Mouse (Mus musculus) gastrocnemius, postnatal 4 days (tissue): ENCODE results near the gene Fam50b. TPM values are rescaled to one million over a fixed set of nuclear protein-coding genes. Genes with fewer than 3 reads are reported as not detected.

Source experiments
- DNase-seq, 2 experiments: peaks; one replicate each; pipeline ENCODE4 v3.0.0; 2021 to 2022; ENCODE audit warnings: low spot score in 2 of 2, mixed read lengths in 2 of 2
- long read RNA-seq, 2 experiments: library from polyadenylated mRNA; stranded (forward); transcript quantifications; one replicate each; pipeline ENCODE4 v2.0.0; 2021
- total RNA-seq, 2 experiments: library from RNA; stranded (reverse); gene quantifications; 2 replicates each; pipeline ENCODE4 v1.2.3; 2021

The Fam50b gene
- total RNA-seq: not detected
- long read RNA-seq, experiment 1: 0 reads
- long read RNA-seq, experiment 2: 0 reads

DNA sequence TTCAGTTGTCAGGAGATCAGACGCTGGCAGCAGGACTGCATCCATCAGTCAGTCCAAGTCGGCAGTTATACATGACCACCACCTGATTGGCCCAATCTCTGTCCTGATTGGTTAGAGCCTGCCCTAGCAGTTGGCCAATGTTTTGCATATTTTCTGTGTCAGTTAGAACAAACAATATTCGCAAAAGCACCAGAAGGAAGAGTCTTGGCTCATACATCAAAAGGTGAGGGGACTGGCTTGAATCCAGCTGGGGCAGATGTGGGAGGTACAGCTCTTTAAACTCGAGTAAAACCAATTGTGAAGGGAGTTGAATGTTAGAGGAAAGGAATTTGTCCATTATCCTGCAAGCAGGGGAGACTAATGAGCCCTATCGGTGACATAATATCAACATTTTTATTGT is at the start of gene Fam50b:
Gene Fam50b (plus strand): TSS at position 165 of the 400 bp plus-strand sequence.
- DNase-seq: no peak

DNA sequence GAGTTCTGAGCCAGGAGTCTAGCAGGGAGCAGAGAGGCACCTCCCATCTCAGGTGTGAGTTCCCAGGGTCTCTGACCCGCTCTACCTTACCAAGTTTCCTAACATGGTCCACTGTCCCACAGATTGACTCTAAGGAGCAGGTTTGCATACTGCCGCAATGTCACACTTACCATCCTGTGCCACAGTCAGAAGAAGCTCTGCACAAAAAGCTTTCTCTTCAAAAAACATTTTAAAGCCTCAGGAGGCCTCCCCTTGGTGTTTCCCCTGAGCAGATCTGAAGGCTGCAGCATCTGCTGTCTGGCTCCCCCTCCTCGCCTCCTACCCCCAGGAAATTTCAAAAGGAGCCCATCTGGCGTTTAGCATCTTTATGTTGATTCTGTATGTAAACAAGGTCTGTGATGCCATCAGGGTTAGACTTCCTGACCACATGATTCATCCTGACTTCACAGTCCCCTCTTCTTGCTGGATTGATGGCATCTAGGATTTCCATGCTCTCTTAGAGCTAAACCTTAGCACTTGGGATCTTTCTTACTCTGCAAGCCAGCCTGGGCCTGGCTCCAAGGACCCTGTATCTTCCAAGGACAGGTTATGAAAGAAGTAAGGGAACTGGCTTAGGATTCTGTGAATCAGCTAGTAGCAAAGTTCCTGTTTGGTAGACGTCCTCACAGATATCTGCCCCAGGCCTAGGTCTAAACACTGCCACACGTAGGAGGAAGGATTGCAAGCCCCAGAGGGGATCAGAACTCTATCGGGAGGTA is 49.5 kb upstream of the Fam50b start:
- no peak for DNase-seq

DNA sequence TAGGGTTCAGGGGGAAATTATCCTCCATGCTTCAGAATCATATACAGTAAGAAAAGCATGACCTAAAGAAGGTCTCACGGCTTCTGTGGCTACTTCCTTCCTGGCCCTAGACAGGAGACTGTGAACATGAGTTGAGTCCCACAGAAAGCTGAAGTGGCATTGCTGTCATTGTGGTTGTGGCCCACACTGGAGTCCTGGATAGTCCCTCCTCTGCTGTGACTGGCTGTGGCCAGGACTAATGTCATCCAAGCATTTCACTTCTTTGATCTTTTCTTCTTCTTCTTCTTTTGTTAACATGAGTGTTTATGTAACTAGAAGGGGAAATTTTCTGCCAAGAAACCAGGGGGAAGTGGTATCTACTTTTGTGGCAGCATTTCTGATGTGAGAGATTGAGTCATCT is 43.6 kb upstream of the Fam50b start:
- DNase-seq: no peak

DNA sequence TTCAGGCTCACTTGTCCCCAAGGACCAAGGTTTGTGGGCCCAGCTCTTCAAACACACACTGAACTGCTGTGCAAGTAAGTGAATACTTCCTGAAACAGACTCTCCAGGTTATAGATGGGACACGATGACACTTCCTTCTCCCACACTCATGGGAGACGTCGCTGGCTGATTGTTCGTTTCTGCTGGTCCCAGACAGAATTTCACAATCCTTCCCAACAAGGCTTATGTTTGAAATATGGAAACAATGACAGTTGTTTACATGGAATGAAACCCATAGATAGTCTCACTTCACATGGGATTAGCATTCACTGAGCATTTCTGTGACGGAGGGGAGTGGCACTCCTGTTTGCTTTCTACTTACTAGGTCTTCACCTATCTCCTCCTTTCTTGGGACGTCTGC is 41.5 kb upstream of the Fam50b start:
- DNase-seq: no peak

DNA sequence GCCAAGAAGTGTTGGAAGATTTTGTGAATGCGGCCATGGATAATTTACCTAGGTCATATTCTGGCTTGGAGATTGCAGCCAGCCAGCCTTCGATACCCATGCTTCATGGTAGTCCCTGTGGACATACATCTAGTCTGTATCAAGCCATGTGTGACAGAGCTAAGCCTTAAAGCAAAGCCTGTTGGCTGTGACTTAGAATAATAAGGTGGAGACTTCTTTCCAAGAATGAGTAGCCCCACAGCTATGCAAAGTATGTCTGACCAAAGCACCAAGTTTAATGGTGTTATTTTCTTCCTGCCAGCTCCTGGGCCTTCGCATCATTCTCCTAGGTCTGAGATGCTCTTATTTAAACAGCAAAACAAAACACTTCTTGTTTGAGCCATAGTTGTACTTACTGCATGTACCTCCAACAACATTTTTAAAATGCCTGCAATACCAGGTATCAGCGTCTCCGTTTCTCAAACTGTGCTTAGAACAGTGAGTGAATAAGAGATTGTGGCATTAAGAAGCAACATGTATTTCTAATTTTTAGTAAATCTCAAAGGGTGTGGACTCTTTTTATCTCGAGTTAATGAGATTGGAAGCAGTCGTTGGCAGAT is 37.8 kb upstream of the Fam50b start:
- no peak for DNase-seq

DNA sequence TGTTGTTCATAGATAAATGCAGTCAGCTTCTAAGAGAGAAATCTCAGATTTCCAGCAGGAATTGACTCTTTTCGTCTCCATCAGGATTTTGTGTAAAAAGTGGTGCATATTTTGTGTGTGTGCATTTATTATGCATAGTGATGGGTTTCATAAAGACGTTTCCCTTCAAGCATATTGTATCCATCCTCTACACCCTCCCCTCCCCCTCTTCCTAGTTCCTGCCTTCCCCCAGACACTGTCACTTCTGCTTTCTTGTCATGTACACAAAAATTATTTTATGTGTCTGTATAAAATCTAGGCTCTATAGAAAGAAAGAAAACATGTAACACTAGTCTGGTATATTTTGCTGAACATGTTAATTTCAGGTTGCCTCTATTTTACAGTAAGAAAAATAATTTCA is 34.6 kb upstream of the Fam50b start:
- DNase-seq: no peak

DNA sequence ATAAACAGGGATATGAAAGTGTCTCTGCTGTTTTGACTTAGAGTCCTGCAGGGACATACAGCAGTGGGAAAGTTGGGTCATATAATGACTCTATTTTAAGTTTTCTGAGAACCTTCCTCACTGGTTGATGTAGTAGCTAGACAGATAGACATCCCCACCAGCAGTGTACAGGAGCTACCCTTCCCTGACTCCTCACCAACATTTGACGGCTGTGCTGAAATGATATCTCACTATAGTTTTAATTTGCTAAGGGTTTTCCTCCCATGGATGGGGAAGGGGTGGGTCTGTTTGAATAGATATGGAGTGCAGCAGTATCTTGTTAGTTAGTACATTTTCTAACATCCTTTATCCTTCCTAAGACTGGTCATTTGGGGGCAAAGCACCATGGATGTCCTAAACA is 34.0 kb upstream of the Fam50b start:
- DNase-seq: no peak

DNA sequence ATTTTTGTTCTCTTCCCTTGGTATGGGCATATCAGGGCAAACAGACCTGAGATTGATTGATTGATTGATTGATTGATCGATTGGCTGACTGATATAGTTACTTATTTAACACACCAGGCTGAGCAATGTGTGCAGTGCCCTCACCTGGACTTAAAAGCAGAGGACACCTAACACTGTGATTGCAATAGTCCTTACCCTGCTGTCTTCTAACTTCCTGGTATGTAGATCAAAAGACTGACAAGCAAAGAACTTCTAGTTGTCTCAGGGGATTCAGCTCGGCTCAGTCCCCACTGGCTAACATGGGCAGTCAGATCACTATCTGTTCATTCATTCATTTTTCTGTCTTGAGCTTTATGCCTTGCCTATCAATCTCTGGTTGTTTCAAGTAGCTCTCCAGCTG is 31.3 kb upstream of the Fam50b start:
- DNase-seq: no peak

DNA sequence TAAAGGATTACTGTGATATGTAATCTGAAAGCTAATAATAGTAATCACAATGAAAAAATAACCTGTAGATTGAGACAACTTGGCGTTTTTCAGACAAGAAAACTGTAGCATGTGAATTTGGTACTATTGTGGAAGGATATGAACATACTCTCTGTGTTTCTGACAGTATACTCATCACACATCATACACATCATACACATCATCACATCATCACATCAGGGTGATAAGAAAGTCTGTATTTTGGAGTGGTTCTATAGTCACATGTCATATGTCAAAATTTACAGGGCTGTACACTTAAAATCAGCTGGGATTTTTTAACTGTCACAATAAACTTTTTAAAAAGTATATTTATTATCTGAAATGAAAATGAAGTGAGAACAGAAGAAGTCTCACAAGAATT is 30.9 kb upstream of the Fam50b start:
- DNase-seq: no peak

DNA sequence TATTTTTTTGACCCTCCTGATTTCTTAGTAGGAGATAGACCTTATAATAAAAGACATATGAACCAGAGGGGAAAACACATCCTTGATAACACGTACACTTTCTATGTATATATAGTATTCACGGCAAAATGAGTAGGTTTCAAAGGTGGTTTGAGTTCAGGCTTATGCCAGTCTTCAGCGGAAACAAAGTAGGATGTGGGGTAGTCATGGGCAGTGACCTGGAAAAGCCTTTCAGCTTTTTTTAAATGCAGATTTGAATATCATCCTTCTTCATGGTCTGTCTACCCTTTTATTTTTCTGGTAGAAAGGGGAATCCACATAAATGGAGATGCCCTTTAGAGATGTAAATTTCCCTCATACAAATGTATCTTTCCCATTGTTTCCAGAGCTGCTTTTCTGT is 29.8 kb upstream of the Fam50b start:
- DNase-seq: no peak

DNA sequence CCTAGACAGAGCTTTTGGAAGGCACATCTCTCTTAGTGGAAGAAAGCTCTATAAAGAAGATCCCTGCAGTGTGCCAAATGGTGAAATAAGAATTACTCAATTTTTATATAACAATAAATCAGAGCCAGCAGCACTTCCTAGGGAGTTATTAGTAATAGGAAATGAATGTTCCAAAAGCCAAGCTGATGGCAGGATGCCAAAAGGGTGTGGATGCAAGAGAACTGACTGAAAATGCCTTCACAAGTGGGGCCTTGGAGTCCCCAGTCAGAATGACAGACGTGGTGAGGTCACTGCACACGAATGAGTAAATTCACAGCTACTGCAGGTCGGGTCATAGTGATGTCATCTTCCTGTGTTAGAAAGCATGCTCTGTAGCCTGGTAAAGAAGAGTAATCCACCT is 25.7 kb upstream of the Fam50b start:
- peak; percentile 82 to 92 for DNase-seq

DNA sequence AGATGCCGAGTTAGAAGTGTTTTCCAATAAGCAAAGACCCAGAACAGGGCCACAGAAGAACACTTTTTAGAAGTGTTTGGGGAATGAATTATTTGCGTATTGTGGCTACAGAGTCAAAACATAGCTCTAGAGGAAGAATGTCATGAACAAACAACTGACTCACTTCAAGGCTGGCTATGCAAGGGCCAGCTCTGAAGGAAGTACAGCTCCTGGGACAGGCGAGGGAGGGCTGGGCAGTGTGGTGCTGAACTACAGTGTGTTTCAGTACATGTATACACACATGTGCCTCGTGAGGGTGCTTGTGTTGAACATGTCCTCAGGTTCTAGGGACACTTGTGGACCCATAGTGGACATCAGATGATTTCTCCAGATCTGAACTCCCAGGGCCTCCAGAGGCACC is 25.1 kb upstream of the Fam50b start:
- DNase-seq: no peak

DNA sequence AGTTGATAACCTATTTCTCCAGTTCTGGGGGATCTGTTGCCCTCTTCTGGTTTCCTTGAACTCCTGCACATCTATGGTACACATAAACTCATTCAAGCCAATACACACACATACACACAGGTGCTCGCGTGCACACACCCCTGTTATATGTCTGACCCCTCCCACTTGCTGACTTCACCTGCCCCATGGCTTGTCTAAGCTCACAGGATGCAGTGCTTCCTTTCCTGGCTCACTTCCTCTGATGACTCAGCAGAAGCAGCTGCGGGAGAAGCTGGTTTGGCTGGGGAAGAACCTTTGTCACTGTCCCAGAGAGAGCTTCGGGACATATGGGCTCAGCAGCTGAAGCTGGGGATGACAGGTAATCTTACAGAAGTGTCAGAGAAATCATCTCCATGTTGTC is 23.2 kb upstream of the Fam50b start:
- DNase-seq: no peak

DNA sequence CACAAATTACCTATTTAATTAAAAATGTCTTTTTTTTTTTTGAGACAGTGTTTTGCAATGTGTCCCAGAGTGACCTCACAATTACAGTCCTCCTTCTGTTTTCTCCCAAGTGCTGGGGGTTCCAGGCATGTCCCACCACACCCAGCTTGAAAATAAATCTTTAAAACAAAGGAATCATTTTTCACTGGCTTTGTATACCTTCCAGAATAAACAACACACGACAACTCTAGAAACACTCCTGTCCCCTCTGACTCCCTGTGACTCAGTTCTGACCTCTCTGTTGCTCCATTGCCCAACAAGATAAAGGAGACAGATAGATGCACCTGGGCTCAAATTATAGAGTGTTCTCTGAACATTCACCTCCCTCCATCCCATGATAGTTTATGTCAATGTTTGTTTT is 21.8 kb upstream of the Fam50b start:
- DNase-seq: no peak

DNA sequence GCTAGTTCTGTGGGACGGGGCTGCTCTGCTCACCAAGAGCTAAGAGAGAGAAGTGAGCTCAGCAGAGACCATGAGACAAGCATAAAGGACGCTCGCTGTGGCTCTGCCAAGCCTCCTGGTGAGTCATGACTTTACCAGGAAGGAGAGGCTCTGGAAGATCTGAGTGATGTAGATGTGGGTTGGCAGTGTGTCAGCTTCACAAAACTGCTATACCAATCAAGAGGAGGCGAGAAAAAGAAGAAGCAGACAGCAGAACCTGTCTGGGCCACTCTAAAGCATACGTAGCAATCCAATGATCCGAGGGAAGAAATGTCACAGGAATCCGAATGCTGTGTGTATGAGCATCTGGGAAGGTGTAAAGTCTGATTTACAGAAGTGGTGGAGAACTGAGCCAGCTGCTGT is 19.2 kb upstream of the Fam50b start:
- peak in 1 of 2 experiments; percentile 37 for DNase-seq

DNA sequence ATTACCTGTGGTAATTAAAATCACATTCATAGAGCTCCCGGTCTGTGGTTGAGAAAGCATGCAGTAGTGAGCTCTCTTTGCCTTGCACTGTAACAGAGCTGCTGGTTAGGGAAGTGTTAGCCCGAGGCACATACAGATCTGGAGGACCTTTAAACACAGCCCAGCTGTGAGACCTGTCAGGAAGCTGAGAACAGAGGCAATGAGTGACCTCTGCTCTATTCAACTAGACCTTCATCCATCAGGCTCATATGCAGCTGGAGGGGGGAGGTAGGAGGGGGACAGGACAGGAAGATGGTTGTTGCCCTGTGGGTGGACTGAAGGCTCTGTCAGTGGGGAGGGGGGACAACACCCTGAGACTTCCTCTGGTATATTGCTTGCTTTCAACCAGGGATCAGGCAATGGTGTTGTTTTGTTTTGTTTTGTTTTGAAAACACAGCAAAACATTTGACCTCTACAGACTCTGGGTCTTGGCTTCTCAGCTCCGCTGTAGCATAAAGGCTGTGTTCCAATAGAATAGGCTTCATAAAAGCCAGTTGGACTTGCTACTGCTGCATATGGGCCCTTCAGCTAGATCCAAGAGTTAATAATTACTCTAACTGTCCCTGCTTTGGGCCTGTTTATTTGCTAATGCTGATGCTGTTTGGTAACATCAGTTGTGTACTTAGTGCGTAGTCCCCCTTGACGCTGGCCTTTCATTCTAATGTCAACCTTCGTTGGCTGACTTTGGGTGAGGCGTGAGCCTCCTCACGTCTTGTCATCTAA is 9.6 kb upstream of the Fam50b start:
- no peak for DNase-seq

DNA sequence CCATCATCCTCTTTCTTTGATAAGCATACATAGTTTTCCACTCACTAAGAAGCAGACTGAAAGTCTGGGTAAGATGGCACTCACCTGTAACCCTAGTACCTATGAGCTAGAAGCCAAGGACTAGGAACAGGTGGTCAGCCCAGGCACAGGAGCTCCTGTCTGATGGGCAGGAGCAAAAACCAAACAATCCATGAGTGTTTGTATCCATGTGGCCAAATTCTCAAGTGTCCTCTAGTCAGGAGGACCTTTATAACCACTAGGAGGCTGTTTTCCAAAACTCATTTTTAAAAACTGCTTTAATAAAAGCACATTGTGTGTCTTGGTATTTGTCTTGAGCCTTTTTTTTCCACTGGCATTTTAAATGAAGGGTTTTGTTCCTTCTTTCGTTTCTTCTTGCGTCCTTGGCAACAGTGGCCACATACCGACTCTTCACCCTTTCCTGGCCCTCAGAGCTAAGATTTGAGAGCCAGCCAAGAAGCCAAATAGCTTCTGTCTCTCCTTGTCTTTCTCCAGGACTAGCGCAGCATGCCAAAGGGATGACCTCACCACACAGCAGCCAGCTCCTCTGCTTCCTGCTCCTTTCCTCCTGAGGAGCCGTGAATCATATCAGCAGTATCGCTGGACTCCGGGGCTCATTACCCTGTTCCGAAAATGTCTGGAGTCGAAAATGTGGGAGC is 8.7 kb upstream of the Fam50b start:
- DNase-seq: peak; percentile 32 to 81

DNA sequence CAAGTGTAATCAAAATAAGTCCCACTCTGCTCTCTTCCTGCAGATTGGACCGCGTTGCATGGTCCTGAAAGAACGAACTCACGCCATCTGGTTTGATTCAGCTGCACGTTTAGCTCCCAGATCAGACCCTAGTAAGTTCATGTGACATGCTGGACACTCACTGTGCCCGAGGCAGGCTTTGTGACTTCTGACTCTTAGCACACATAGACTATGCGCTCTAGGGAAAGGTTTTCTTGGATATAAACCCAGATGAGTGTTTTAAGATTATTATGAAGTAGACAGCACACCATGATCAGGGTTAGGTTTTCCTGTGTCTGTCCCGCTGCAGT is 8.2 kb upstream of the Fam50b start:
- DNase-seq: no peak

DNA sequence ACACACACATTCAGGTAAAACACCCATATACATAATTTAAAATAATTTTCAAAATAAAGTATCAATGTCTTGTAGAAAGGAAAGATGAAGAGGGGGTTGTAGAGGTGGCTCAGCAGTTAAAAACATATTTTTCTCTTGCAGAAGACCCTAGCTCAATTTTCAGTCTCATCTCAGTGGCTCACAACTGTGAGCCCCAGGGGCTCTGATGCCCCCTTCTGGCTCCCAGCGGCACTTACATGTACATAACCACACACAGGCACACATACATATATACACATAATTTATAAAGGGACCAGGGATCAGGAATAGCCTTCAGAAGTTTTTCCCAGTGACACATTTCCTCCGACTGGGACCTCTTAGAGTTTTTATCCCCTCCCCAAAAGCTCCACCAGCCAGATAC is 7.6 kb upstream of the Fam50b start:
- DNase-seq: no peak

DNA sequence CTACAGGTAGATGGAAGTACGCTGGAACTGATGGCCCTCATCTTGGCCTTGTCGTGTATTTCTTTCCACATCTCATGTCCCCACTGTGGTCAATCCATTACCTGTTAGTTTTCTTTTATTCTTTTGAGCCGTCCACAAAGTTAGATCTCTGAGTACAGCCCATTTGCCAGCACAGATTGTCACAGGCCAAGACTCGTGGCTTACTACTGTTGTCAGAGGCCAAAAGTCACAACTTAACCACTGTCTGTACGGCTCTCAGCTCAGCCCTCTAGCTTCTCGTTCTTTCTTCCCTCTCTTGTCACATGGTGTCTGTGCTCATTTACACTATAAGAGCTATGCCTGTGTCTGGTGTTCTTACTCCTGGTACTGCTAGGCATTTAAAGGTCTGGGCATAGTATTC is 3.1 kb upstream of the Fam50b start:
- DNase-seq: no peak

DNA sequence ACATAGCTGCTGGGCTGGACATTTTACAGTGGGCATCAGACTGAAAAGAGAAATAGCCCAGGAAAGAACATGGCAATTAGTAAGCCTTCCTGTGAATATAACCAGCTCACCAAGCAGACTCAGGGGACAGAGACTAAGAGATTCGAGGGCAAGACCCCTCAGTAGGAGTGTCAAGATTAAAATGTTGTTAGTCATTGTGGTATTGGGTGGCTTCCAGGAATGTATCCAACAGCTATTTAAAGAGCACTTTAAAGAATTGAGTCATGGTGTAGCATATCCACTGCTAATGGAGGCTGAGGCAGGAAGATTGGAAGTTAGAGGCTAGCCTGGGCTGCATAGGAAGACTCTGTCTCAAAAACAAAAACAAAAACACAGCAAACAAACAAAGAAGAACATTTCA is 870 bp upstream of the Fam50b start:
- no peak for DNase-seq
